Mouse (Mus musculus) bone marrow, adult 2 months (tissue): ENCODE results near the gene 4930556J24Rik. TPM values are rescaled to one million over a fixed set of nuclear protein-coding genes. Genes with fewer than 3 reads are reported as not detected.
"Not testable (repeated sequence)": the region's sequence is repeated elsewhere in the genome, so short reads cannot be mapped to it uniquely, and the experiment has no call there.

Experiments used
- H3K27ac ChIP-seq: fragments of 200-500 bp; 2 replicates; pipeline ENCODE4 v1.5.1; 2012; ENCODE audit warnings: low read depth, mild to moderate bottlenecking, control low read depth, inconsistent platforms, low read length; ENCODE audit not compliant: control insufficient read depth, poor library complexity, insufficient read depth
- H3K4me1 ChIP-seq: fragments of 200-500 bp; 2 replicates; pipeline ENCODE4 v1.6.1; 2011; ENCODE audit warnings: low read length; ENCODE audit not compliant: control insufficient read depth, insufficient read depth
- H3K4me3 ChIP-seq: fragments of 200-500 bp; replicated peaks from 2 replicates; pipeline ENCODE3; 2011; ENCODE audit warnings: mild to moderate bottlenecking, low read depth, low read length, control low read depth; ENCODE audit not compliant: control insufficient read depth
- CTCF ChIP-seq: fragments of 200-500 bp; IDR thresholded peaks from 2 replicates; pipeline ENCODE4 v1.5.1; 2011; ENCODE audit warnings: low read length, control low read depth; ENCODE audit not compliant: control insufficient read depth, insufficient read depth
- POLR2A ChIP-seq: fragments of 200-500 bp; IDR thresholded peaks from 2 replicates; pipeline ENCODE4 v1.6.1; 2011; ENCODE audit warnings: low read depth, mild to moderate bottlenecking, control low read depth, low read length, borderline replicate concordance; ENCODE audit not compliant: control insufficient read depth
- WGBS: fragments of 180-500 bp; shearing (Covaris S2); methylation state at CpG from one replicate; pipeline ENCODE4 v1.1.7; 2018; 5-methylcytosine and 5-hydroxymethylcytosine counted together
- polyA plus RNA-seq: library from polyadenylated mRNA; stranded (reverse); fragments of >200 nt; gene quantifications from 2 replicates; pipeline ENCODE4 v1.2.4, GENCODE M21; 2011; ENCODE audit warnings: low replicate concordance; ENCODE audit not compliant: missing spikeins, insufficient read depth, insufficient read length

The 4930556J24Rik gene
- polyA plus RNA-seq, 1 experiment = not detected

GRCm38 (mm10) chr11:3963610-3964415 lies 12.8 kb downstream of the 4930556J24Rik start, which contains the start of gene Pes1:
TSS of gene Pes1 (plus strand) at chr11:3963975.
- peak within 1 kb of the TSS; percentile 39; the same call in 1 of the 2 replicates for H3K27ac ChIP-seq

GRCm38 (mm10) chr11:3963155-3963554 lies 13.4 kb downstream of the 4930556J24Rik start:
- WGBS = 77% methylated on average over 10 of the region's 10 CpGs
- Histone ChIP-seq H3K4me3 (peak overlapping the region; percentile 23), H3K27ac (no peak overlapping the region), H3K4me1 (peaks cover 2% of the 10 kb centered on the region)
- TF ChIP-seq POLR2A = no peak
- TF ChIP-seq CTCF = no peak

More at GRCm38 (mm10) chr11:3963610-3964415, 12.8 kb downstream of the 4930556J24Rik start, which contains the start of gene Pes1:
- peaks cover 2% of the 10 kb centered on the region for H3K4me1 ChIP-seq
- peak within 1 kb of the TSS; percentile 66 for H3K4me3 ChIP-seq
- under 1% methylated on average over 31 of the region's 31 CpGs for WGBS
- TF ChIP-seq POLR2A (no peak), CTCF (no peak)

DNA sequence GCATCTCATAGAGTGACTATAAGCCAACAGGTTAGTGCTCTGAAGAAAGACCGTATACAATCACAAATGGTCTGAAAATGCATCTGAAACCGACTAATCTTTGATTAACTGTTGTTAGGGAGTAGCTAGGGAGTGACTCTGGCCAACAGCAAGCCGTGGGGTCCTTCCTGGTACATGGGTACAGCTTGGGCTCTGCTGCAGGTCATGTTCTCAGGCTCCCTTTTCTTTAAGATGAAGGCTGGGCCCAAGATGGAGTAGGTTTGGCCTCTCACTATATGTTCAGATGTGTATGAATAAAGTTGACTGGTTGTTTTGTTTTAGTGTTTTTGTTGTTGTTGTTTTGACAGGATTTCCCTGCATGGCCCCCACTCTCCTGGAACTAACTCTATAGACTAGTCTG lies 14.8 kb downstream of the 4930556J24Rik start:
- peaks cover 2% of the 10 kb centered on the region for H3K4me1 ChIP-seq
- H3K27ac ChIP-seq = no peak overlapping the region
- H3K4me3 ChIP-seq = no peak overlapping the region
- WGBS = 64% methylated on average over 3 of the region's 3 CpGs
- TF ChIP-seq CTCF (no peak), POLR2A (no peak)

DNA sequence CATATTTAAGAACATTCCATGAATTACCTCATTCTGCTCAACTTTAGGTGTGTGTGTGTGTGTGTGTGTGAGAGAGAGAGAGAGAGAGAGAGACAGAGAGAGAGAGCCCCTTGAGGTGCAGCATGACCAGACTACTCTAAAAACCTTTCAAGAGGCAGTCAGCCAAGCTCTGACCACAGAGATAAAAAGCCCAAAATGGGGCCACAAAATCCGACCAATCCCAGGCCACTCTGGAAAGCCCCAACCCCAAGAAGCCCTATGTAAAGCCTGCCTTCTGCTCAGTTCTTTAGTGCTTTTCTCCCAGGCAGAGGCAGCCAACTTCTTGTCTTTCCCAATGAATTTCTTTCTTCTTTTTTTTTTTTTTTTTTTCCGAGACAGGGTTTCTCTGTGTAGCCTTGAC lies 15.7 kb downstream of the 4930556J24Rik start:
- H3K4me3 ChIP-seq = no peak overlapping the region
- TF ChIP-seq CTCF = no peak
- TF ChIP-seq POLR2A = no peak
- no peak overlapping the region for H3K27ac ChIP-seq
- 57% methylated on average over 2 of the region's 2 CpGs for WGBS
- H3K4me1 ChIP-seq = peaks cover 2% of the 10 kb centered on the region

GRCm38 (mm10) chr11:3955371-3955770 lies 21.2 kb downstream of the 4930556J24Rik start:
- WGBS = 76% methylated on average over 4 of the region's 4 CpGs
- not testable (repeated sequence) for H3K4me1 ChIP-seq

DNA sequence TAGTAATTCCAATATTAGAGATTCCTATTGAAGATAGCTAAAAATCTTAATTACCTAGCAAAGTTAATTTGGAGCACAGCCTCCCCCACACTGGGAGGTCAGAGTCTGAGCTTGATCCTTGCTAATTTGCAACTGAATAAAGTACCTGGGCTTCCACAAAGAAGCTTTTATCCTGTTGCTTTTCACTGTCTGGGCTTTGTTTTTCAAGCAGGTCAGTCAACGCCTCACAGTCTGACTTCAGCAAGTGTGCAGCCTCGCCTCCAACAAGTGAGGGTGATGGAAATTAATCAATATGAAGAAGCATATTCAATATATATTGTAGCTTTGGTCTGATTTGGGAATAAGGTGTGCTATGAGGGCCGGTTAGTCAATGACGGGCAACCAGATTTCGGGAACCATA lies 21.7 kb downstream of the 4930556J24Rik start:
- H3K4me3 ChIP-seq, H3K4me1 ChIP-seq, H3K27ac ChIP-seq: not testable (repeated sequence)
- WGBS = 85% methylated on average over 5 of the region's 5 CpGs

More at GRCm38 (mm10) chr11:3955371-3955770, 21.2 kb downstream of the 4930556J24Rik start:
- H3K4me3 ChIP-seq, H3K27ac ChIP-seq: not testable (repeated sequence)

- no peaks in the 10 kb centered on the region for H3K4me1 ChIP-seq
- 25% methylated on average over 1 of the region's 1 CpGs for WGBS
Measured at GRCm38 (mm10) chr11:3946386-3946785, 30.2 kb downstream of the 4930556J24Rik start.

DNA sequence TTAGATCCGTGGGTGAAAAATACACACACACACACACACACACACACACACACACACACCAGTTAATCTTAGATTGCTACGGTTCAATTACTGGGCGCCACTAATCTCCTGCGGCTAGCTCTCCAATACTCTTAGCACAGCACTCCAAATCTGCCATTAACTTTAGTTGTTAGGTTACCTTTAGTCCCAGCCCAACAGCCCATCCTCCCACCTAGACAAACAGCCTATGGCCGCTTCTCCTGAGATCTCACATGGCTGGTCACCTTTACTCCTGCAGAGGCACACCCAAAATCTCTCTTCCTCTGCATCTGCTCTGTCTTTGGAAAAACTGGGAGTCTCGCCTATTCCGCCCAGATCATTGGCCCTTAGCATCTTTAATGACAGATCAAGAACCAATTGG lies 35.2 kb downstream of the 4930556J24Rik start:
- WGBS = 81% methylated on average over 7 of the region's 7 CpGs
- no peak overlapping the region for H3K27ac ChIP-seq
- no peak overlapping the region for H3K4me3 ChIP-seq
- no peak for TF ChIP-seq CTCF
- no peak for TF ChIP-seq POLR2A
- H3K4me1 ChIP-seq = no peaks in the 10 kb centered on the region

More at GRCm38 (mm10) chr11:3946386-3946785, 30.2 kb downstream of the 4930556J24Rik start:
- no peak overlapping the region for H3K27ac ChIP-seq
- TF ChIP-seq CTCF (no peak), POLR2A (no peak)
- no peak overlapping the region for H3K4me3 ChIP-seq
